Mouse (Mus musculus) heart, embryonic 14.5 days (tissue): ENCODE data around the gene Igf2bp2. TPM values are rescaled to one million over a fixed set of nuclear protein-coding genes. Genes with fewer than 3 reads are reported as not detected.

Experiments used
- ATAC-seq: fragments of 200-750 bp; cut with Nextera tagmentation; 2 replicates; pipeline ENCODE4 v1.8.0; 2017; ENCODE audit warnings: low read depth, moderate TSS enrichment; ENCODE audit not compliant: insufficient number of reproducible peaks, insufficient read depth, low FRiP score
- H3K27ac ChIP-seq, 2 experiments: fragments of 200-500 bp in 1 of 2; fragments of 300-500 bp in 1 of 2; sonication (generic) in 1 of 2; replicated peaks in 1 of 2; 2 replicates each; pipeline ENCODE4 v1.5.1; 2012 to 2014; ENCODE audit warnings: low read depth in 2 of 2, low read length in 2 of 2, control low read depth in 1 of 2, mild to moderate bottlenecking in 1 of 2, mixed read lengths in 1 of 2; ENCODE audit not compliant: control insufficient read depth in 1 of 2, insufficient read depth in 1 of 2
- H3K27me3 ChIP-seq: fragments of 300-500 bp; sonication (generic); 2 replicates; pipeline ENCODE4 v1.6.1; 2014; ENCODE audit warnings: mild to moderate bottlenecking, low read length, control low read depth; ENCODE audit not compliant: control insufficient read depth, insufficient read depth
- H3K36me3 ChIP-seq: fragments of 300-500 bp; sonication (generic); 2 replicates; pipeline ENCODE4 v1.6.1; 2014; ENCODE audit warnings: mild to moderate bottlenecking, control low read depth, low read length, mixed read lengths; ENCODE audit not compliant: control insufficient read depth, insufficient read depth
- H3K4me1 ChIP-seq, 2 experiments: fragments of 200-500 bp in 1 of 2; fragments of 300-500 bp in 1 of 2; sonication (generic) in 1 of 2; 2 replicates each; pipeline ENCODE4 v1.6.1; 2012 to 2014; ENCODE audit warnings: low read length in 2 of 2, control low read depth in 1 of 2, mixed read lengths in 1 of 2; ENCODE audit not compliant: control insufficient read depth in 2 of 2, insufficient read depth in 2 of 2
- H3K4me2 ChIP-seq: fragments of 300-500 bp; sonication (generic); 2 replicates; pipeline ENCODE4 v1.6.1; 2014; ENCODE audit warnings: mild to moderate bottlenecking, low read length
- H3K4me3 ChIP-seq, 2 experiments: fragments of 200-500 bp in 1 of 2; fragments of 300-500 bp in 1 of 2; sonication (generic) in 1 of 2; 2 replicates each; pipeline ENCODE4 v1.5.1; 2012 to 2014; ENCODE audit warnings: low read length in 2 of 2, mild to moderate bottlenecking in 2 of 2, control low read depth in 1 of 2, low read depth in 1 of 2, moderate library complexity in 1 of 2; ENCODE audit not compliant: control insufficient read depth in 1 of 2, insufficient read depth in 1 of 2
- H3K9ac ChIP-seq: fragments of 300-500 bp; sonication (generic); 2 replicates; pipeline ENCODE4 v1.6.1; 2014; ENCODE audit warnings: mild to moderate bottlenecking, low read length
- H3K9me3 ChIP-seq: fragments of 300-500 bp; sonication (generic); 2 replicates; pipeline ENCODE4 v1.6.1; 2016; ENCODE audit warnings: low read length, control low read depth; ENCODE audit not compliant: control insufficient read depth
- WGBS: fragments of 180-500 bp; shearing (Covaris S2); extraction: QIAGEN DNeasy Blood & Tissue Kit; methylation state at CpG from one replicate; pipeline ENCODE4 v1.1.7; 2014; 5-methylcytosine and 5-hydroxymethylcytosine counted together
- polyA plus RNA-seq: library from polyadenylated mRNA; unstranded; fragments of >200 nt; fragmentation: Nextera tagmentation; extraction: Ambion mirVana; gene quantifications from 2 replicates; pipeline ENCODE4 v1.2.1, GENCODE M21; 2014

Igf2bp2 gene
- polyA plus RNA-seq, 1 experiment from 2014 or later = 47.6 TPM

DNA sequence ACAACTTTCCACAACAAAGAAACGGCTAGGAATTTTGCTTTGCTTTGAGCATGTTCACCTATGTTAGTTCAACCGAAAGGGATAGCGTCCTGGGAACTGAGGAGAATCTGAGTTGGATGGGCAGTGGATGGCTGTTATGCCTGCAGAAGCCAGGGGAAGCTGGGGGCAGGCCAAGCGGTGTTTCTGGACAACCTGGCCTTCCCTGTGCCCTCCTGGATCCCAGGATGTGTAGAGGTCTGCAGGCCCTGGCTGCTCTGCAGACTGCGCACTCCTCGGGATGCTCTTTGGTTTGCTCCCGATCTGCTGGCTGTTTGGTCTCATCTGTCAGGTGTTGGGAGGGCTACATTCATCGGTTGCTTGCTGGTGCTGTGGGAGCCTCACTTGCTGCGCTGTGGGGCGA, 102.7 kb downstream of the Igf2bp2 start:
- WGBS = 90% methylated on average over 10 of the region's 10 CpGs
- Histone ChIP-seq H3K27me3 (no peaks in the 10 kb centered on the region), H3K27ac (no peak overlapping the region), H3K4me1 (no peaks in the 10 kb centered on the region), H3K4me3 (no peak overlapping the region), H3K36me3 (peaks cover 81% of the 10 kb centered on the region), H3K9ac (no peak overlapping the region), H3K4me2 (no peak overlapping the region), H3K9me3 (no peaks in the 10 kb centered on the region)
- ATAC-seq = no peak

DNA sequence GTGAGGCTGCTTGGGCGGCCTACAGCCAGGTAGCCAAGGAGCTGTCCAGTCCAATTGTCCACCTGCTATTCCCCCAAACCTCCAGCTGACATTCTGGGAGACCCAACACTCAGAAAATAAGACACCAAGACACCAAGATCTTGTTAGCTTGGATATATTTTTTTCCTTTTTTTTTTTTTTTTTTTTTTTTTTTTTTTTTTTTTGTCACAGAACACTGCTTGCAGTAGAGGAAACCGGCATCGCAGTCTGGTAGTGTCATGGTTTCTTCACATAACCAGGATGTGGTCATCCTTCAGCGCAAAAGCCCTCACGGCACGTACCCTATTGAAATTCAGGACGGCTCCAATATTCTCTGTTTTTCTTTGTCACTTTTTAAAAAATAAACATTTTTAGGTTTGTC, 104.2 kb downstream of the Igf2bp2 start:
- no peak for ATAC-seq
- Histone ChIP-seq H3K4me1 (no peaks in the 10 kb centered on the region), H3K36me3 (peaks cover 65% of the 10 kb centered on the region), H3K27ac (no peak overlapping the region), H3K9me3 (no peaks in the 10 kb centered on the region), H3K4me3 (no peak overlapping the region), H3K4me2 (no peak overlapping the region), H3K27me3 (no peaks in the 10 kb centered on the region), H3K9ac (no peak overlapping the region)
- 98% methylated on average over 7 of the region's 7 CpGs for WGBS

DNA sequence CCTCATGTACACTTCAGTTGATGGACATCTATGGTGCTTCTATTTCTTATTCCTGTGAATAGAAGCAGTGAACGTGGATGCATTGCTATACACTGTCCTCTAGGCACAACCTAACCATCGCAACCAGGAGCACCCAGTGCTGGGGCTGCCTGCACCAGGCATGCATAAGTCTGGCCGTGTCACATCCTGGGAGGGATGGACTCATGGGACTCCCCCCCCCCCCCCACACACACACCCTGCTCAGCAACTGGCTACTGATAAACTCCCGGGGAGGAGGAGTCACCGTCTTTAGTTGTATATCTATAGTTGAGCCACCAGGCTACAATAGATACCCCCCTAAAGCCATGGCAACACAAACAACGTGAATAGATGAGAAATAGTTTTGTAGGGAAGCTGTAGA, 105.6 kb downstream of the Igf2bp2 start:
- Histone ChIP-seq H3K4me2 (no peak overlapping the region), H3K4me3 (no peak overlapping the region), H3K27me3 (no peaks in the 10 kb centered on the region), H3K36me3 (peaks cover 51% of the 10 kb centered on the region), H3K9me3 (no peaks in the 10 kb centered on the region), H3K4me1 (no peaks in the 10 kb centered on the region), H3K27ac (no peak overlapping the region; a peak in 1 of 4 replicates), H3K9ac (no peak overlapping the region)
- ATAC-seq = no peak; the same call in 1 of the 2 replicates
- 54% methylated on average over 6 of the region's 6 CpGs for WGBS

DNA sequence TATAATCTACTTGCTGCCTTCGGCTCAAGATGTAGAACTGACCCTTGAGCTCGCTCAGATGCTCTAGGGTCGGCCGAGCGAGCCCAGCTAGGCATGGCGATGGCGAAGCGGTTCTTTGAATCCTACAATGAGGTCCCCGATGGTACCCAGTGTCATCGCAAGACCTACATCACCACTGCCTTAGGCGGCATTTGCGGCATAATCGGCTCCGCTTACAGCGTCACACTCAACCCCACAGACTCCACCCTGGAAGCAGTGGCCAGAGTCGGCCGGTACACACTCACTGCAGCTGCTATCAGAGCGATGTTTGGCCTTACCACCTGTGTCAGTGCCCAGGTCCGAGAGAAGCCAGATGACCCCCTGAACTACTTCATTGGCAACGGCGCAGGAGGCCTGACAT, 109.7 kb downstream of the Igf2bp2 start:
- no peaks in the 10 kb centered on the region for H3K27me3 ChIP-seq
- H3K9me3 ChIP-seq = no peaks in the 10 kb centered on the region
- peaks cover 19% of the 10 kb centered on the region for H3K36me3 ChIP-seq
- no peak overlapping the region for H3K9ac ChIP-seq
- H3K4me1 ChIP-seq = no peaks in the 10 kb centered on the region
- no peak overlapping the region for H3K27ac ChIP-seq
- H3K4me3 ChIP-seq = no peak overlapping the region
- 92% methylated on average over 21 of the region's 21 CpGs for WGBS
- no peak overlapping the region for H3K4me2 ChIP-seq
- ATAC-seq = no peak

DNA sequence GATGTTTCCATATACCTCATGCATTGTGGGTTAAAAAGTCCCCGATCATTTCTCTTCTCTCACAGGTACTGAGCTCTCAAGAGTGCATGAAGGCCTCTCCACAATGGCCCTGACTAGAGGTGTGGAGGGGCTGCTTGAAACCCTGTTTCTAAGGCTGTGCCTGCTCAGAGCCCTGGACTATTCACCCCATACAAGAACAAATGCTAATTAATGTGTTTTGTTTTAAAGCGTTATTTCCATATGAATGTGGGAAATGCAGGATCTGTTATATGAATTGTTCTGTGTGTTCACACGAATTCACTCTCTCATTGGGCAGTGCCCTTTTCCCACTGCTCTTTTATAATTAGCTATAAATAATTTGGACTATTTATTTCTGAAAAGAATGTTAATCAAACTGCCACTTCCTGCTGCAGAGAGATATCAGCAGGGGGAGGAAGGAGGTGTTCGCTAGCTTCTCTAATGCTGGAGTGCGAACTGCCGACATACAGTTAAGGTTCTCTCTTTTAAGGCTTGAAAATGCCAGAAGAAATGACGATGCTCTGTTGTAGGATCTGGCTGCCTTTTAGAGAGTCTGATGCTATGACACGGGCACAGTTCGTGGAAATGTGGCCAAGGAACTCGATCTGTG, 116.2 kb downstream of the Igf2bp2 start:
- Histone ChIP-seq H3K27ac (no peak overlapping the region), H3K9me3 (no peaks in the 10 kb centered on the region), H3K4me2 (no peak overlapping the region), H3K9ac (no peak overlapping the region), H3K4me1 (no peaks in the 10 kb centered on the region), H3K27me3 (no peaks in the 10 kb centered on the region), H3K36me3 (peaks cover 63% of the 10 kb centered on the region), H3K4me3 (no peak overlapping the region)
- 84% methylated on average over 10 of the region's 10 CpGs for WGBS
- ATAC-seq = no peak

DNA sequence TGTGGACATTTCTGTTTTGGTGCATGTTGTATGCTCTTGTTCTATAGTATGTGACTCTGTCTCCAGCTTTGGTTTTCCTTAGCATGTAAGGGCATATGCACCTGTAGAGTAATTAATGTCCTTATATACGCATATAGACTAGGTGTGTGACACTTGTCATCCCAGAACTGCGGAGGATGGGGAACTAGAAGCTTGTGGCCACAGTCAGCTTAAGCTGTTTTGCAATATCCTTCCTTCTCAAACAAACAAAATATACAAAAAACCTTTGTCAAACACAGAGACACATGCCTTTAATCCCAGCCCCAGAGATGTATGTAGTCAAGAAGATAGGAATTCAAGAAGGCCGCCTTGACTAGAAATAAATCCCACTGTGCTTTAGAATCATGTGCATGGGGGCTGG, 117.2 kb downstream of the Igf2bp2 start:
- Histone ChIP-seq H3K27ac (no peak overlapping the region), H3K27me3 (no peaks in the 10 kb centered on the region), H3K9ac (no peak overlapping the region), H3K4me3 (no peak overlapping the region), H3K36me3 (peaks cover 73% of the 10 kb centered on the region), H3K4me2 (no peak overlapping the region), H3K4me1 (no peaks in the 10 kb centered on the region), H3K9me3 (no peaks in the 10 kb centered on the region)
- no peak for ATAC-seq
- WGBS = 98% methylated on average over 3 of the region's 3 CpGs

DNA sequence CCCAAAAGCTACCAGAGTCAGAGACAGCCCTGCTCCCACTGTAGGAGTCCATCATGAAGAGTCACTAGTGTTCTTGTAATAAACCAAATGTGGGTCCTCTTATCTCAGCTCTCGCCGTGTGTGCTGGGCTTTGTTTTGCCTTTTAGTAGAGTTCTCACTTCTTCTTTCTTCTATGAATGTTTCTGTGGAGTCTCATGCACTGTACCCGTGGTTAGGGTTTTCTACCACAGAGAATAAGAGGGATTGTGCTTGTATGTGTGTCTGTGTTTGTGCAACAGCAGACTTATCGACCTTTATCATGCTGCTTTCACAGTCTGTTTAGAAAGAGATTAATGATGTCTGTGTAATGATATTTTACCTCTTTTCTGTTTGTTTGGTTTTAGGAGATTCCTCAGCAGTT, 119.3 kb downstream of the Igf2bp2 start:
- no peak overlapping the region for H3K4me2 ChIP-seq
- H3K36me3 ChIP-seq = peaks cover 85% of the 10 kb centered on the region
- H3K27ac ChIP-seq = no peak overlapping the region
- no peaks in the 10 kb centered on the region for H3K27me3 ChIP-seq
- 65% methylated on average over 4 of the region's 4 CpGs for WGBS
- H3K9ac ChIP-seq = no peak overlapping the region
- no peaks in the 10 kb centered on the region for H3K4me1 ChIP-seq
- no peaks in the 10 kb centered on the region for H3K9me3 ChIP-seq
- H3K4me3 ChIP-seq = no peak overlapping the region
- no peak for ATAC-seq

DNA sequence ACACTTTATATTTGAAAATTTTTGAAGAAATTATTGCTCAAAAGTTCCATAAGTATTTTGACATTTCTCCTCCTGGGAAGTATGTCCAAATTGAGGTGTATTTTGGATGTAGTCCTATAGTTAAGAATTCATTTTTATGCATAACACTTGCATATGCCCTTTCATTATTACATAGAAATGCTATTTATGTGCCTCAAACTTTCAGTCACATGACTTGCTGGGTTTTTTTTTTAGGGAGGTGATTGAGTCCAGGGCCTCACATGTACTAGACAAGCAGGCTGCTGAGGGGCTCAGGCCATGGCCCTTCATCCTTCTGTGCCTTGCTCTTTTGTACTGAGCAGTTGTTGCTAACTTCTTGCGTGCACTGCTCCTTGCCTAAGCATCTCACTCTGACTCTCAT, 123.1 kb downstream of the Igf2bp2 start:
- ATAC-seq = no peak

More for the DNA sequence above, 123.1 kb downstream of the Igf2bp2 start:
- Histone ChIP-seq H3K4me1 (no peaks in the 10 kb centered on the region), H3K9me3 (no peaks in the 10 kb centered on the region), H3K4me3 (no peak overlapping the region), H3K36me3 (peaks cover 80% of the 10 kb centered on the region), H3K27ac (no peak overlapping the region), H3K27me3 (no peaks in the 10 kb centered on the region), H3K9ac (no peak overlapping the region), H3K4me2 (no peak overlapping the region)
- 94% methylated on average over 1 of the region's 1 CpGs for WGBS
